Mouse (Mus musculus) limb, embryonic 10.5 days (tissue): Measurements from ENCODE around the gene Mgmt. TPM values are rescaled to one million over a fixed set of nuclear protein-coding genes. Genes with fewer than 3 reads are reported as not detected.

ENCODE experiments used
- DNase-seq: peaks from one replicate; pipeline ENCODE4 v3.0.0-alpha.2; 2017; ENCODE audit warnings: low spot score
- H3K27ac ChIP-seq: fragments of 300-500 bp; sonication (generic); 2 replicates; pipeline ENCODE4 v1.5.1; 2016; ENCODE audit warnings: mild to moderate bottlenecking
- H3K27me3 ChIP-seq: fragments of 300-500 bp; sonication (generic); 2 replicates; pipeline ENCODE4 v1.6.1; 2016; ENCODE audit warnings: low read depth, mild to moderate bottlenecking; ENCODE audit not compliant: poor library complexity, severe bottlenecking
- H3K36me3 ChIP-seq: fragments of 300-500 bp; sonication (generic); 2 replicates; pipeline ENCODE4 v1.6.1; 2016; ENCODE audit warnings: mild to moderate bottlenecking, moderate library complexity
- H3K4me1 ChIP-seq: fragments of 300-500 bp; sonication (generic); 2 replicates; pipeline ENCODE4 v1.6.1; 2016
- H3K4me3 ChIP-seq: fragments of 300-500 bp; sonication (generic); 2 replicates; pipeline ENCODE4 v1.5.1; 2016; ENCODE audit warnings: mild to moderate bottlenecking, moderate library complexity
- H3K9me3 ChIP-seq: fragments of 300-500 bp; sonication (generic); replicated peaks from 2 replicates; pipeline ENCODE4 v1.6.1; 2016; ENCODE audit warnings: mild to moderate bottlenecking
- WGBS: fragments of 180-500 bp; shearing (Covaris S2); methylation state at CpG from one replicate; pipeline ENCODE4 v1.1.7; 2016; 5-methylcytosine and 5-hydroxymethylcytosine counted together
- polyA plus RNA-seq: library from polyadenylated mRNA; unstranded; fragments of >200 nt; fragmentation: Nextera tagmentation; extraction: Ambion mirVana; gene quantifications from 2 replicates; pipeline ENCODE4 v1.2.1, GENCODE M21; 2016

The Mgmt gene
- polyA plus RNA-seq, 1 experiment from 2014 or later: 4.2 TPM

GRCm38 (mm10) chr7:137010451-137010850 lies 116.0 kb downstream of the Mgmt start:
- Histone ChIP-seq H3K27ac (no peak overlapping the region), H3K27me3 (peaks cover 65% of the 10 kb centered on the region), H3K9me3 (no peaks in the 10 kb centered on the region), H3K4me1 (peaks cover 26% of the 10 kb centered on the region), H3K4me3 (no peak overlapping the region), H3K36me3 (no peaks in the 10 kb centered on the region)
- WGBS: 92% methylated on average over 2 of the region's 2 CpGs
- no peak for DNase-seq

- Histone ChIP-seq H3K4me3 (no peak overlapping the region), H3K9me3 (no peaks in the 10 kb centered on the region), H3K27me3 (peaks cover 49% of the 10 kb centered on the region), H3K27ac (no peak overlapping the region), H3K4me1 (peaks cover 12% of the 10 kb centered on the region), H3K36me3 (no peaks in the 10 kb centered on the region)
- 81% methylated on average over 8 of the region's 8 CpGs for WGBS
- no peak for DNase-seq
Observed at GRCm38 (mm10) chr7:137012687-137013086, 118.3 kb downstream of the Mgmt start.

GRCm38 (mm10) chr7:137013433-137013832 lies 119.0 kb downstream of the Mgmt start:
- H3K4me1 ChIP-seq: peaks cover 8% of the 10 kb centered on the region
- no peak for DNase-seq
- WGBS: 63% methylated on average over 3 of the region's 3 CpGs
- H3K36me3 ChIP-seq: no peaks in the 10 kb centered on the region
- peaks cover 42% of the 10 kb centered on the region for H3K27me3 ChIP-seq
- no peaks in the 10 kb centered on the region for H3K9me3 ChIP-seq
- H3K4me3 ChIP-seq: no peak overlapping the region
- H3K27ac ChIP-seq: no peak overlapping the region; the same call in 1 of the 2 replicates

- 89% methylated on average over 5 of the region's 5 CpGs for WGBS
- Histone ChIP-seq H3K27me3 (peaks cover 23% of the 10 kb centered on the region; the same call in 1 of the 2 replicates), H3K4me3 (no peak overlapping the region), H3K36me3 (no peaks in the 10 kb centered on the region), H3K27ac (no peak overlapping the region), H3K4me1 (0 out of 2 replicates have a peak, but pooled peaks cover 4% of the 10 kb centered on the region), H3K9me3 (no peaks in the 10 kb centered on the region)
- no peak for DNase-seq
Observed at GRCm38 (mm10) chr7:137018614-137019013, 124.2 kb downstream of the Mgmt start.

GRCm38 (mm10) chr7:137020195-137020594 lies 125.8 kb downstream of the Mgmt start:
- no peak for DNase-seq
- no peak overlapping the region for H3K27ac ChIP-seq
- H3K27me3 ChIP-seq: peaks cover 23% of the 10 kb centered on the region; the same call in 1 of the 2 replicates
- 0 out of 2 replicates have a peak, but pooled peaks cover 3% of the 10 kb centered on the region for H3K4me1 ChIP-seq
- H3K9me3 ChIP-seq: no peaks in the 10 kb centered on the region
- no peaks in the 10 kb centered on the region for H3K36me3 ChIP-seq
- H3K4me3 ChIP-seq: no peak overlapping the region
- 90% methylated on average over 6 of the region's 6 CpGs for WGBS

GRCm38 (mm10) chr7:137030789-137031188 lies 136.4 kb downstream of the Mgmt start:
- Histone ChIP-seq H3K4me3 (no peak overlapping the region), H3K4me1 (no peaks in the 10 kb centered on the region), H3K27ac (no peak overlapping the region), H3K36me3 (no peaks in the 10 kb centered on the region), H3K27me3 (0 out of 2 replicates have a peak, but pooled peaks cover under 1% of the 10 kb centered on the region), H3K9me3 (no peaks in the 10 kb centered on the region)
- DNase-seq: no peak
- 93% methylated on average over 4 of the region's 4 CpGs for WGBS

GRCm38 (mm10) chr7:137033177-137033576 lies 138.8 kb downstream of the Mgmt start:
- Histone ChIP-seq H3K27ac (no peak overlapping the region), H3K4me1 (peaks cover under 1% of the 10 kb centered on the region; the same call in 1 of the 2 replicates), H3K36me3 (no peaks in the 10 kb centered on the region), H3K4me3 (no peak overlapping the region), H3K9me3 (no peaks in the 10 kb centered on the region), H3K27me3 (peaks cover 18% of the 10 kb centered on the region)
- 95% methylated on average over 12 of the region's 12 CpGs for WGBS
- DNase-seq: no peak

GRCm38 (mm10) chr7:137034986-137035385 lies 140.6 kb downstream of the Mgmt start:
- no peak for DNase-seq
- 90% methylated on average over 3 of the region's 3 CpGs for WGBS
- Histone ChIP-seq H3K4me3 (no peak overlapping the region), H3K4me1 (peaks cover 10% of the 10 kb centered on the region), H3K27me3 (peaks cover 24% of the 10 kb centered on the region), H3K36me3 (no peaks in the 10 kb centered on the region), H3K27ac (no peak overlapping the region), H3K9me3 (no peaks in the 10 kb centered on the region)

GRCm38 (mm10) chr7:137035916-137036315 lies 141.5 kb downstream of the Mgmt start:
- Histone ChIP-seq H3K27me3 (peaks cover 24% of the 10 kb centered on the region), H3K4me1 (peaks cover 17% of the 10 kb centered on the region), H3K4me3 (no peak overlapping the region), H3K27ac (no peak overlapping the region), H3K36me3 (no peaks in the 10 kb centered on the region), H3K9me3 (no peaks in the 10 kb centered on the region)
- DNase-seq: no peak
- 78% methylated on average over 5 of the region's 5 CpGs for WGBS

- peaks cover 21% of the 10 kb centered on the region for H3K4me1 ChIP-seq
- 88% methylated on average over 4 of the region's 4 CpGs for WGBS
- H3K36me3 ChIP-seq: no peaks in the 10 kb centered on the region
- no peak for DNase-seq
- H3K9me3 ChIP-seq: no peaks in the 10 kb centered on the region
- no peak overlapping the region for H3K27ac ChIP-seq
- H3K27me3 ChIP-seq: peaks cover 29% of the 10 kb centered on the region
- H3K4me3 ChIP-seq: no peak overlapping the region
Observed at GRCm38 (mm10) chr7:137037471-137037870, 143.1 kb downstream of the Mgmt start.

GRCm38 (mm10) chr7:137037872-137038271 lies 143.5 kb downstream of the Mgmt start:
- DNase-seq: no peak
- Histone ChIP-seq H3K4me3 (no peak overlapping the region), H3K36me3 (no peaks in the 10 kb centered on the region), H3K4me1 (peaks cover 21% of the 10 kb centered on the region), H3K9me3 (no peaks in the 10 kb centered on the region), H3K27ac (no peak overlapping the region), H3K27me3 (peaks cover 32% of the 10 kb centered on the region)
- WGBS: 81% methylated on average over 5 of the region's 5 CpGs

GRCm38 (mm10) chr7:137038311-137038945 lies 144.0 kb downstream of the Mgmt start:
- WGBS: 77% methylated on average over 10 of the region's 10 CpGs
- Histone ChIP-seq H3K27me3 (peaks cover 32% of the 10 kb centered on the region), H3K36me3 (no peaks in the 10 kb centered on the region), H3K4me3 (no peak overlapping the region), H3K27ac (no peak overlapping the region; the same call in 1 of the 2 replicates), H3K9me3 (no peaks in the 10 kb centered on the region), H3K4me1 (peaks cover 21% of the 10 kb centered on the region)
- DNase-seq: no peak

GRCm38 (mm10) chr7:137038946-137039320 lies 144.5 kb downstream of the Mgmt start:
- H3K27me3 ChIP-seq: peaks cover 32% of the 10 kb centered on the region
- 77% methylated on average over 7 of the region's 7 CpGs for WGBS
- peaks cover 21% of the 10 kb centered on the region for H3K4me1 ChIP-seq
- DNase-seq: no peak
- H3K36me3 ChIP-seq: no peaks in the 10 kb centered on the region
- no peak overlapping the region; the same call in 1 of the 2 replicates for H3K27ac ChIP-seq
- H3K4me3 ChIP-seq: no peak overlapping the region
- H3K9me3 ChIP-seq: no peaks in the 10 kb centered on the region
